Mouse (Mus musculus) skeletal muscle tissue, adult 2 months (tissue): ENCODE measurements around the gene Fars2.

Experiments used
- DNase-seq: peaks from one replicate; pipeline ENCODE4 v3.0.0-alpha.2; 2012; ENCODE audit warnings: low read depth, low spot score

The Fars2 gene

DNA sequence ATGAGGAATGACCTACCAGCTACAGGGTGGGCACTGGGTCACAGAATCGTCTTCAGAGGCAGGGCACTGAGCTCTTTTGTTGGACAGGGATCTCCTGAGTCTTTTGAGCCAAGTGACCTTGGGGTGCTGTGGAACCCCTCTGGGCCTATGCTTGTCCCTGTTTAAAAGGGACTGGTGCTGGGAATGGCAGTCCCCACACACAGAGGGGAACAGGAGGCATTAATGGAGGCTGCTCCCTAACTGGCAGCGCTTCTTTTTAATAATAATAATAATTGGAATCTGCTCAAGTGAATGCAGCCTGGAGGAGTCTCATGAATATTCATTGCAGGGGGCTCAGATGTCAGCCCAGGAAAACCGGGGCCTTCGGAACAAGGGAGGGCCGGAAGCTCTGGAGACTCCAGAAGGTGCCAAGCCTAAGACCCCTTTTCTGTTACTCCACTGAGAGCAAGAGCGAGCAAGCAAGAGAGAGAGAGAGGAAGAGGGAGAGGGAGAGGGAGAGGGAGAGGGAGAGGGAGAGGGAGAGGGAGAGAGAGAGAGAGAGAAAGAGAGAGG is 447.6 kb downstream of the Fars2 start:
- no peak for DNase-seq

DNA sequence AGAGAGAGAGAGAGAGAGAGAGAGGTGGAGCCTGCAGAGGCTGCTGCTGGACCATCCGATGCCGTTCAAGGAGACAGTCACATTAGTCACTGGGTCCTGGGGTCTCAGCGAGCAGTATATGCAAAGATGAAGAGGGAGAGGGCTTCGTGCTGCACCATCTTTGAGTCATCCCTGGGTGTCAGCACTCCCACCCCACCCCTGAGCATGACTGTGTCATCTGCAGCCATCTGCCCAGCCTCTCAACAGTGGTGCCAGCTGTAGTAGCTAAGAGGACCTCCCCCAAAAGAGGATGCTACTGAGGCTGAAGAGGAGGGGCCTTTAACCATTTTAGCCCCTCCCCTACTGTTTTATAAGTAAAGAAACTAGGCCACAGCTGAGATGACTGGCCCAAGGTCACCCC is 459.6 kb downstream of the Fars2 start:
- no peak for DNase-seq

DNA sequence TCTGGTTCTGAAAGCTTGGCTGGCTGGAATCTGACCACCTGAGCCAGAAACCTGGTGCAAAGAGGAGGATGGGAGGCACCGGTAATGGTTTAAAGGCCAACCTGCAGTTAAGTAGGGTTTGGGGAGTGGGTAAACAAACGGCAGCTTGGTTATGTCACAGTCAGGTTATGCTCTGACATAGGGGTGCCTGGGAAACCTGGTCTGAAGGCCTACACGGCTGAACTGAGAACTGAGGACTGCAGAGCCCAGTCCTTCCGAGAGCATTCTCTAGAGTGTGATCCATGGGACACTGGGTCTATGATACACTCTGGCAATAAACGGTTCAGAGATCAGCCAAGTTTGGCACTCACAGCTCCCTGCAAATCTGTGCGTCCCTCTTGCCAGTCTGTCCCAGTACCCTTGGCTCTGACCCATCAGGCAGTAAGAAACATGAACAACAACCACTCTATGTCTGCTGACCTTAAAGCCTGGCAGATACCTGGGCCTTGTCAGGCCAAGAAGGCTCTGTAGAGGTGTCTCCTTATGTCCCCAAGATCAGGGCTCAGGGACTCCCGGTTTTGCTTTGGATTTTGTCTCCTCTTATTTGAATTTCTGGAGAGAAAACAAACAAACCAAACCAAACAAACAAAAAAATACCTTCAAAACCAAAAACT is 460.8 kb downstream of the Fars2 start:
- no peak for DNase-seq

DNA sequence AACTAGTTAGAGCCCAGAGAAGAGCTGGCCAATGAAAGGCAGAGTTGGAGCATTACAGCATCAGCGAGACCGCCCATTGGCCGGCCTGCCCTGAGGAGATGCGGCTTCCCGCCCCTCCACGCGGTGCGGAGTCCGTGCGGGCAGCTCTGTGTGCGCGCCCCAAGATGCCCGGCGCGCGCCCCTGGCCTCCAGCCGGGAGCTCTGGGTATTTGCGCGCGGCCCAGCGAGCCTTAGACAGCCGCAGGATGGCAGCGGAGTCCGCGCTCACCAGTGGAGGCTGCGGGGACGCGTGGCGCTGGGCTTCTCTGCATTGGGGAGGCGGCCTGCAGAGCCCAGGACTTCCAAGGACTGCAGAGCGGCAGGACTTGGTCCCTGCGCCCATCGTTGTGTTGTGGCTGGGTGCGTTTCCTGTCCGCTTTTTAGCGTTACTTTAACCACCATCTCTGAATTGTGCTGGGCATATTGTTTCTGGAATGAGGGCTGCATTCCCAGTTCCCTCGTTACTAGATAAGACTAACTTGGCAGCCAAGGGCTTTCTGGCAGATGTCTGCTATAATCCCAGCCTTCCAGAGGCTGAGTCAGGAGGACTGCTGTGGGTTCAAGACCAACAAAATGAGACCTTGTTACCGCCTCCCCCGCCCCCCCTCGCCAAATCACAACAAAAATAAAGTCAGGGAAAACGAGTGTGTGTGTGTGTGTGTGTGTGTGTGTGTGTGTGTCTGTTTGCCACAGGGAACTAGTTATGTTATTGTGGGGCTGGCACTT is 461.5 kb downstream of the Fars2 start:
- DNase-seq: no peak

DNA sequence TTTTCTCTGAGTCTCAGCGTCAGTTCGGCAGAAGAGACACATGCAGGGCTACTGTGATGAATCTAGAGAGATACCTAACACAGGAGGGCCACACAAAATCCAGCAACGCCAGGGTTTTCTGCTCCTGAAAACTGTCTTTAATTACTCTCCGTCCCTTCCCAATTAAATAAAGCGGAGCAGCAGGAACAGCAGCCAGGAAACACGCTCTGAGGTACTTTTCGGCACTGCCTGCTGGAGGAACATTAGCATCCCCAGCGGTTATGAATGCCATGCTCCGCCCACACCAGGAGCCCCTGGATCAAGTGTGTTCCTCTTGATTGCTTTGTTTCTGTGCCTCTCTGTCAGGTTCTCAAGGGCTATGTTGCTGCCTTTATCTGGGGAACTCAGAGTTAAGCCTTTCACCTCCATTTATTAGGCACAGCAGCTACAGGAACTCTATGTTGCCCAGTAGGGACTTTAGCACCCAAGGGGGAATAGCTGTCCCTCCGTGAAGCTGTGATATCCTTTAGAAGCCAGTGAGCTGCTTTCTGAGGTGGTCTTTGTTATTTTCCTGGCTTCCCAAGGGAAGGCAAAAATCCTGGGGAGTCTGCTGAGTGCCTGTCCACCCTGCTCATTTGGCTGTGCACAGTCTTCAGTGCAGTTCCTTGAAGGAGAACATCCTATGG is 465.3 kb downstream of the Fars2 start:
- DNase-seq: no peak

DNA sequence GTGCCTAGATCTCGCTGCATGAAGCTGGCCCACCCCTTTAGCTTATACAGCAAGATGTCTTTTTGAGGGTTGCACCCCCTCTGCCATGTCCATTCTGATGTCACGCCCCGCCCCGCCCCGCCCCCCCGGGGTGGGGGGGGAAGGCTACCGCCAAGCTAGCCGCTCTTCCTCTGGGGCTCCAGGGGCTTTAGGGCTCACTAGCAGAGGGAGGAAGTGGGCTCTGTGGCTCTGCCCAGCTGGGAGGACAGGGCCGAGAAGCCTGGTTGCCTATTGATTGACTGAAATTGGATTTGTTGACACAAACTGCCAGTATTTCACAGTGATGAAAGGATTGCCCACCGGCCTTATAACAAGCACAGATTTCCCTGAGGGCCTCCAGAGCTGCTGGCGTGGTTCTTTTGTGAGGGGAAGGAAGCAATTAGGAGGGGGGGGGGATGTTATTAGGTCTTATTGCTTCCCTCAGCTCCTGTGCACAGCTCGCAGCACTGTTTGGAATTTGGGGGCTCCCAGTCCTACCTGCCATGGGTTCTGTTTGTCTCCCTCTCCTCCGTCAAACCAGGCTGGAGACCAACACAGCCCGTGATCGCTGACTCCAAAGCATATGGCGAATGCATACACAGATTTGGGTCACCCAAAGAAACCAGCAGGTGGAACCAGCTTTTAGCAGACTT is 466.4 kb downstream of the Fars2 start:
- no peak for DNase-seq

DNA sequence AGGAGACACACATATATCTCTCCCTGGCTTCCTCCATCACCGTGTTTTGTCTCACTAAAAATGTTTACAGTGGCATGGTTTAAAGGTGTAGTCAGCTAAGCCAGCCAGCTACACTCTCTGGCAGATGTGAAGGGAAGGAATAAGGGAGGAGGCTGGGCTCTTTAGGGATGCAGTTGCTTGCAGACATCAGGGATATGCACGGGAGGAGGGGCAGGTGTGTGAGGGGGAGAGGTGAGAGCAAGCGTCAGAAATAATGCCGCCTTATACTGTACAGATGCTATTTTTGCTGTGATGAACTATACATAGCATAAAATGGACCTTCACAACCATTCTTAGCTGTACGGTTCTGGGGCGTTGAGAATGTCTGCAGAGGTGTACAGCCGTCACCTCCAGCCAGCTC is 467.0 kb downstream of the Fars2 start:
- DNase-seq: no peak

DNA sequence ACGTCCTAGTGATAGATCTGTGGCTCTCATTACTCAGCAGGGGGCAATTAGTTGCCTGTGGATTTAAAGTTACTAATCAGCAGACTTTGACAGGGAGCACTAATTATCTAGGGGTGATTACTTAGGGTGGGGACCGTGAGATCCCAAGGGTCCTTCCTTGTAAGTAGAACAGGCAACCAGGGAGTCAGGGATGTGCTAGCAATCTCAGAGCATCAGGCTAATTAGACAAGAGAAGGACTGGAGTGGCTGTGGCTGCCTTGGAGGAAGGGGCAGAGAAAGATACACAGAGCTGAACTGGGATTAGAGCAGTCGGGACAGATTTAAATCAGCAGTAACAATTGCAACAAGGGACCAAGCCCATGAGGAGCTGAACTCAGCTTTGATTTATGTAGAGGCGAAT is 471.9 kb downstream of the Fars2 start:
- no peak for DNase-seq

DNA sequence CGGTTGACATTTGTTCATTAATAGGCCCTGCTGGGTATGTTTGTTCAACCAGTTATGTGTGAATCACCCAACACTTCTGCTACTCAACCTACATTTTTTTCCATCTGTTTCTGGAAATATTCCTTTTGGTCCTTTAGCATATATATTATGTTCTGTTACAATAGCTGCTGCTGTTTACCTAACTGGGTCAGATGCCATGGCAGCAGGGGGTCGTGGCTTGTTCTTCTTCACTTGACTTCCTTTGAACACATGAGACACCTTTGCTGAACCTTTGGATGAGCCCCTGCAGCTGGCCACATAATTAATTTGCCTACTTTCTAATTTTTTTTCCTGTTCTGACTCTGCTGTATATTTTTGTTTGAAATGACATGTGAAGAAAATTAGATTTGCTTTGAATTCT is 475.1 kb downstream of the Fars2 start:
- no peak for DNase-seq

DNA sequence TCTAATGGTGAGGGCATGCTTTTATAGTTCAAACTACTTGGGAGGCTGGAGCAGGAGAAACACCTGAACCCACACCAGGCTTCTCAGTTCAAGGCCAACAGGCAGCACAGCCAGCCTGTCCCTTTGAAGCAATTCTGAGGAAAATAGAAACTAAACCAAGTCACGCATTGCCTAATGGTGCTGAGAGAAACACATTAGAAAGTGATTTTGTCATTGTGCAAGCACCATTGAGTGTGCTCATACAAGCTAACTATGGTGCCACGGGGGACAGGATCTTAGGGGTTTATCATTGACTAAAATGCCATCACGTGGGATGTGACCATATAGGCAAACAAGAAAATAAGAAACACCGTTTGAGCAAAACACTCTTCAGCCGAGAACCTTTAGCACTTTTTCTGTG is 489.5 kb downstream of the Fars2 start:
- no peak for DNase-seq

DNA sequence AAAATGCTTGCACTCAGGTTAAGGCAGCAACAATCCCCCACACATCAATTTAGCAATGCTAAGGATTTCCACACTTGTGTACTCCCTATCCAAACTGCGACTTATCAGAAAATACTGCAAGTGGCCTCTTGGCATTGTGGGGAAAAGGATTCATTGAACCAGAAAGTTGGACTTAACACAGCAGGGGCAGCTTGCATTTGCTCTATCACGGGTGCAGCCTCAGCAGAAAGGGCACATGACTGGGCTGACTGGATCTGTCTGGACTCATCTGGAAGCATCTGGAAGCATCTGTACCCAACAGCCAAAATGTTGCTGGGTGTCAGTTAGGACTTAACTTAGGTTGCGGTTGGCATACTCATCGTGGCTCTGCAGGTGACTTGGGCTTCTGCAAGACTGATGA is 490.7 kb downstream of the Fars2 start:
- no peak for DNase-seq

DNA sequence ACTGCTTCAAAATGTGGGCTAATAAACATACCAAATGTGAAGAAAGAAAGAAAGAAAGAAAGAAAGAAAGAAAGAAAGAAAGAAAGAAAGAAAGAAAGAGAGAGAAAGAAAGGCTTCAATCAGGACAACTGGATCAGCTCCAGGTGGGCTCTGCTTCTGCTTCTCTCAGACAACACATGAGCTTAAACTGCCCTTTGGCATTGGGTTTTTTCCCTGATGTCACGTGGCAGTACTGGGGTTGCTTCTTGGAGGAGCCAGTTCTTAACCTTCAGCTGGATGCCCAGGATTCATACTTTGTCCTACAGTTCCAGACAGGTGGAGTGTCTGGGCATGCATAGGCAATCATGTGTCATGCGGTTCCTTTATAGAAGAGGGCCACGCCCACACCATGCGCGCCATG is 493.2 kb downstream of the Fars2 start:
- no peak for DNase-seq

DNA sequence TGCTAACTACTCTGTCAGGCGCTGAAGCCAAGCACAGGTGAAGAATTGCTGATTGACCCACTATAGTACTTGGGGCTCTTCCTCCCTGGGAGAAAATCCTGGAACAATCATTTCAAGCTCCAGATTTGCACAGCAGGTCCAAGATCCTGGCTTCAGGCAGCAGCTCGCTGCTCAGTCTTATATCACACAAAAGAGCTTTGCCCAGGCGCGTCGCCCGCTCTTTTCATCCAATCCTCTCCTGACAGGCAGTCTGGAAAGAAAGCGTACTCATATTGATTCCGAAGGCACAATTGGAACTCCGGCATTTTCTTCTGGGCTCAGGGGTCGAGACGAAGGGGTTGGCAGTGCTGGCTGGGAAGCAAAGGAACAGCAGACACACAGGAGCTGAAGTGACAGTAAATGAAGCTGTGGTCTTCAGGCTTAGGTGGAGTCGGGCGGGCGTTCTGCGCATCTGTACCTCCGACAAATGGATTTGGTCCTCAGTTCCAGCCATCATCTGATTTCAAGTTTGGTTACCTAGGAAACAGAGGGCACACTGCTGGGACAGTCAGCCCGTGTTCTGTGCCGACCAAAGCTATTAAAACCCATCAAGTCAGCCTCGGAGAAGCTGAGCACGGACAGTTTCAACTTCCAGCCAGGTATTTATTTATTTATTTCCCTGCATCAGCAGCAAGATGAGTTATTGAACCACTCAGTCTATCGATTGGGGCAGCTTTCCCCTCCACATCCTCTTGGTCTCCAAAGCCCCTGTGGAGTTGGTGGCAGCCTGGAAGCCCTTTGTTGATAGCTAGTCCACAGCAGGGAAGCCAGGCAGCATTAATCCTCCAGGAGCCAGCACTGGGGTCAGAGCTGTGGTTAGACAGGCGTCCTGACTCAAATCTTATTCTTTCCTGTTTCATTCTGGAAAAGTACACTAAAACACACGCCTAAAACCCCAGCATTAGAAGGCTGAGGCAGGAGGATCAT is 495.9 kb downstream of the Fars2 start:
- no peak for DNase-seq

DNA sequence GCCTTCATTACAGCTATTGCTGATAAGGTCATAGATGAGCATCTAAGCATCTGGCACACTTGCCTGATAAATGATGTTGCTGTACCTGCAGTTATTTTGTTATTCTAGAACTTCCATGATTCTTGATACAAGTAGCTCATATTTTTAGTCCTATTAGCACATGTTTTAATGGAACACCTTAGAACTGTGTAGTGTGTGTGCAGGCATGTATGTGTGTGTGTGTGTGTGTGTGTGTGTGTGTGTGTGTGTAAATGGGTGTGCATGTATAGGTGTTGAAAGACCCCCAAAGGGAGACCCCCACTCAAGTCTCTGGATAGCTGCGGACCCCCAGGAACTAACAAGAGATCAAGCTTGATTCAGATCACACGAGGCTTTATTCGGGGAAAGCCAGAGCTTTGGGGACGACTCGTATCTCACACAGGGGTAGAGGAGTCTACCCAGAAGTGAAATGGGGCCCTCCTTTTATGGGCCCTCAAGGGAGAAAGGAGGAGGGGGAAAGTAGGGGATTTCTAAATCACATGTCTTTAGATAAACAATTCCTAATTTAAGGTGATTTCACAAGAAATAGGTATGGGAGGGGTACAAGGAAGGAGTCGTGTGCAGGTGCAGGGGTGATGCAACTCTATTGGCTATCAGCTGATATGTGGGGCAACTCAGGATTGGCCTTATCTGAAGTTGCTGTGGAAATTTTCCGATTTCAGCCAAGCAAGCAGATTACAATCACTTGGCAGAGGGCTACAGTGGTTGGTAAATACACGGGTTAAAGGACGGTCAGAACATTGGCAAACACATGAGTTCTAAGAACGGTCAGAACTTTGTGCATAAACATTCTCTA is 503.5 kb downstream of the Fars2 start:
- no peak for DNase-seq

DNA sequence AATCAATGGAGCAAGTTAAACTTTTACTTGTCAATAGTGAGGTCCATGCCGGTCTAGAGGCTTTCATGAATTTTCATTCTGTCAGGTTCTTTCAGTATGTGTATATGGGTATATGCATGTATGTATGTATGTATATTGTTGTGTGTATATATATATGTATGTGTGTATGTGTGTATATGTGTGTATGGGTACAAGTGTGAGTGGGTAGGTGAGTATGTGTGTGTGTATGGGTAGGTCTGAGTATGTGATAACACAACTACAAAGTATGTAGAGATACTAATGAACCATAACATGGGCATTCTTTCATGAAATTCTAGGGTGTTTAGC is 504.1 kb downstream of the Fars2 start:
- no peak for DNase-seq

DNA sequence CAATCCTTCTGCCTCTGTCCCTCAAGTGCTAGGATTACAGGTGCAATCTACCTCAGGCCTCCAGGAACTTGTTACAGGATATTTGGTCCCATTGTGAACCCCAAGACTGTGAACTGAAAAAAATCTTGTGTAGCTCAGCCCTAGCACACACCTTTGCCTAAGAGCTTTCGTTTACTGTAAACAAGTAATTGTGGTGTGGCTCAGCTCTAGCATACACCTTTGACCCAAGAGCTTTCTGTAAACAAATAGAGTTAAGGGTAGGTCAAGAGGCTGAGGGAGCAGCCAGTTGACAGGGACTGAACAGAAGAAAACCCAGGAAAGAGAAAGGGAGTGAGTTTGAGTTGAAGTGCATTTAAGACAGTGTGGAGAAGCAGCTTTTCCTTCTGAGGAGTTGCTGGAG is 506.3 kb downstream of the Fars2 start:
- no peak for DNase-seq

DNA sequence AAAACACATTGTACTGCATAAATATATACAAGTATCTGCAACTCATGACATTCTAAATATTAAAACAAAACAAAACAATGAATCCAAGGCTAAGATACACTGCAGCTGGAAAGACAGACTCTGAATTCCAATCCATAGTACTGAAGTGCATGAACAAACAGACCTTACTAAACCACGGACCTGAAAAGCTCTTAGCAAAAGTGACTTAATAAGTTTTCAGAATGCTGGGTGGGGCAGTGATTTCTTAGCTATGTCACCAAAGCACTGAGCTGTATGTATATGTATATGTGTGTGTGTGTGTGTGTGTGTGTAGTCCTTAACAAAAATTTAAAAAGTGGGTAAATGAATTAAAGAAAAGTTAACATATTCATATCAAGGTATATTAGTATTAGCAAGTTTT is 511.9 kb downstream of the Fars2 start:
- no peak for DNase-seq

DNA sequence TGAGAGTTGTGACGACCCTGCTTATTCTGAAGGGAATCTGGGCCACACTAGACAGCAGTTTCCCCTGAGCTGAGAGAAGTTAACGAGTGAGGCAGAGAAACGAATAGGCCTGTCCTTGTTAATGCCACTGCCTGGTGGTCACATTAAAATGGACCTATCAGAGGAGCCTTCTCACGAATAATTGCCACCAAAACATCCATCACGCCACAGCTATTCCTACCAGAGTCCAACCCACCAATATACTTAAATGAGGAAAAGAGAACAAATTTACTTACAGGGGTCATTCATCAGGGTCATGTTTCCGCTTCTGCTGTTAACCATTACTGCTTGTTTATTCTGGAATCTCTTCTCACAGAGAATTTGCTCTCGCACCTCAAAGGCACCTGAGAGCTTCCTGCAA is 531.0 kb downstream of the Fars2 start:
- no peak for DNase-seq

DNA sequence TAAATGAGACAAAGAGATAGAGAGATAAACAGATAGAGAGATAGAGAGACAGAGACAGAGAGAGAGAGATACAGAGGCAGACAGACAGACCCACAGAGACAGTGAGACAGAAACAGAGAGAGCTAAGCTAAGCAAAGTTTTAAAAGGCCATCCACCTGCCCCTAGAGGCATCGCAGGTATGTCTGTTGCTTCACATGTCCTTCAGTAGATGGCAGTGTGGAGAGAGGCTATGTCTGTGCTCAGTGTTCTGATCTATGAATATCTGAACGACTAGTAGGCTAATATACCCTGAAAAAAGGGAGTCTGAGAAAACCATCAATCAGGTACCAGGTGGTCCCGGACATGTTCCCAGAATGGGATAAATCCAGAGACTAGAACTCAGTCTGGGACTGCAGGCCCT is 537.0 kb downstream of the Fars2 start:
- DNase-seq: no peak

DNA sequence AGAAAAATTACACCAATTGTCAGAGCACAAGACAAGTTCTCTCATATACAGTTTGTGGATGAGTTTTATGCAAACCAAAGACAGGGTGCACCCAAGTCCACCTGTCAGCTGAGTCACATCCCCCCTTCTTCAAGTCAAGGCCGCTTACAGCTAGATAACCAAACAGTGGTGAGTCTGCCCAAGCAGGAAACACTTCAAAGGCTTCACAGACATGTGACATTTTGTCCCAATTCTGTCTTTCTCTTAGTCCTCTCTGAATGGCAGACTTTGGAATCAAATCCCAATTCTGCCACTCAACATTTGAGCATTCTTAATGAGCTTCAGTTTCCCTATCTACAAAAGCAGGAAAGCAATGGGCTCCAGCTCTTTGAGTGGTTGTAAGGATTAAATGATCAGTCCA is 562.1 kb downstream of the Fars2 start:
- no peak for DNase-seq
